Mouse (Mus musculus) bone marrow macrophage, adult 2 months (primary cell): Measurements from ENCODE around the gene Cenpb.

Source experiments
- CTCF ChIP-seq: IDR thresholded peaks from 2 replicates; pipeline ENCODE4 v1.5.1; 2012; ENCODE audit warnings: low read depth, mild to moderate bottlenecking, low read length, moderate library complexity
- POLR2A ChIP-seq: IDR thresholded peaks from 2 replicates; pipeline ENCODE4 v1.6.1; 2012; ENCODE audit warnings: mild to moderate bottlenecking, low read depth, low read length, borderline replicate concordance

DNA sequence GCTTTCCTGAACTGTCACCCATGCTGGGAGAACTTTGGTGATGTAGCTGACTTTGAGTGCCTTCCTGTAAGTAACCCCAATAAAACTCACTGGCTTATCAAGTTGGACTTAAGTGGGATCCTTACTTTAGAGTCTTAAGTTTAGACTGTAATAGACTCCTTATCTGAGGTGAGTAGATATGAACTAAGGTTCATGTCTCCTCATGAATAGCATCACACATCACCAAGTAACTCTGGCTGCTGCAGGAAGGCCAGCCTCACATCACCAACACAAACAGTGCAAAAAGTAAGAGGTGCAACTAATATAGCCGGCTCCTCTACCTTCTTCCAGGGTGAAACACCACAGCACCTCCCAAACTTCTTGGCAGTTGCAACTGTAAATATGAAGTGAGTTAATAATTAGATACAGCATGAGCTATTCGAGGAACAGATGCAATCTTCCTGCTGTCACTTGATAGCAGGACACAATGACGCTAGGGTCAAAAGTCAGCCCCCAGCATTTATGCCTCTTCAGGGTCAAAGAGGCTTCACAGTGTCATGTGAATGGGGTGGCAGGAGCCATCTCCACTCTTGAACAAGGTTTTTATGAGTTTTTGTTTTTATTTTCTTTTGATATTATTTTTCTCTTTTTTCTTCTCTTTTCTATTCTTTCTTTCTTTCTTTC lies 42.1 kb upstream of the Cenpb start:
- no peak for TF ChIP-seq CTCF
- no peak for TF ChIP-seq POLR2A
